In the genomic region with DNA sequence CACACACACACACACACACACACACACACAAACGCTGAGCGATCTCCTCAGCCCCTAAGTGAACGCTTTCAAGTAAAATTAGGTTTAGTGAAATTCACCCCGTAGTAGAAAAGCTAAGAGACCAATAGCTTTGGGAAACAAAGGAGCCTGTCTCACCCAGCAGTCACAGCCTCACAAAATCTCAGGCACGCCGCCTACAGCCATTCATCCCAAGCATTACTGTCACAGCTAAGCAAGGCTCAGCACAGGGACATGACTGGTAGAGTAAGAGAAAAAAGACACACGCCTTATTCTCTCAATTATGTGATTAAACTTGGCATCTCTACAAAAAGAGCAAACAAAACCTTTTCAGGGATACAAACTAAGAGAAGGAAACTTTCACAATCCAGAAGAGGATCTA, we compare ENCODE assay signal across 29 mouse cellular contexts. TPM values are rescaled to one million over a fixed set of nuclear protein-coding genes. Genes with fewer than 3 reads are reported as not detected.
DNase-seq lines count a peak whose midpoint lies in the region; ATAC-seq lines count a peak whose summit lies in the region.
"Had no signal": no experiment of that assay in that cellular context is flagged by ENCODE, and none has a peak within 500 bp of the region (broad histone marks: within the 10 kb centered on the region; RNA-seq: fewer than 3 reads in every experiment).

No protein-coding gene starts in this region.

- no peak for DNase-seq in hindbrain, embryonic 11.5 days (ENCODE audit: low spot score)
- no peak for DNase-seq in midbrain, embryonic 14.5 days
- no peak for DNase-seq in right cerebral cortex, postnatal 14 days
- DNase-seq: adrenal gland, postnatal 25 days; cerebellum, adult 18-20 months; cerebellum, postnatal 10 days; gastrocnemius, postnatal 25 days; heart, adult 18-20 months; heart, postnatal 4 days; kidney, adult 18-20 months; kidney, postnatal 25 days; lung, adult 18-20 months; lung, postnatal 10 days; thymus, adult 2 months; thymus, postnatal 36 days had no signal

- no peak overlapping the region for H3K4me3 ChIP-seq in hindbrain, embryonic 12.5 days
- no peak overlapping the region for H3K4me3 ChIP-seq in hindbrain, embryonic 11.5 days (ENCODE audit: low read depth, low read length)
- no peak overlapping the region for H3K4me3 ChIP-seq in midbrain, embryonic 12.5 days
- no peak overlapping the region for H3K4me3 ChIP-seq in midbrain, embryonic 15.5 days
- no peak overlapping the region for H3K4me3 ChIP-seq in forebrain, embryonic 16.5 days (replicated peaks; ENCODE audit: low read length)
- no peak overlapping the region for H3K4me3 ChIP-seq in midbrain, embryonic 14.5 days (replicated peaks; ENCODE audit: low read depth, low read length)
- H3K4me3 ChIP-seq: embryonic facial prominence, embryonic 13.5 days; erythroblast, embryonic 14.5 days; kidney, embryonic 15.5 days; left cerebral cortex, adult 2 months; limb, embryonic 13.5 days; liver, embryonic 12.5 days; neural tube, embryonic 12.5 days had no signal

- peaks cover 42% of the 10 kb centered on the region for H3K36me3 ChIP-seq in hindbrain, embryonic 12.5 days
- H3K36me3 ChIP-seq in hindbrain, embryonic 11.5 days (ENCODE audit: control insufficient read depth, insufficient read depth, low read length), result 0 out of 2 replicates have a peak, but pooled peaks cover under 1% of the 10 kb centered on the region
- H3K36me3 ChIP-seq in midbrain, embryonic 12.5 days, result peaks cover 45% of the 10 kb centered on the region
- no peaks in the 10 kb centered on the region for H3K36me3 ChIP-seq in midbrain, embryonic 15.5 days (replicated peaks)
- H3K36me3 ChIP-seq in forebrain, embryonic 16.5 days (ENCODE audit: control insufficient read depth, insufficient read depth), result no peaks in the 10 kb centered on the region
- peaks cover 16% of the 10 kb centered on the region for H3K36me3 ChIP-seq in midbrain, embryonic 14.5 days (ENCODE audit: control insufficient read depth, insufficient read depth, low read length)

- H3K27me3 ChIP-seq in hindbrain, embryonic 12.5 days, result no peaks in the 10 kb centered on the region
- no peaks in the 10 kb centered on the region for H3K27me3 ChIP-seq in hindbrain, embryonic 11.5 days (ENCODE audit: control insufficient read depth, insufficient read depth, low read length)
- peaks cover 3% of the 10 kb centered on the region; the same call in 1 of the 2 replicates for H3K27me3 ChIP-seq in midbrain, embryonic 12.5 days
- no peaks in the 10 kb centered on the region for H3K27me3 ChIP-seq in midbrain, embryonic 15.5 days (replicated peaks)
- no peaks in the 10 kb centered on the region for H3K27me3 ChIP-seq in forebrain, embryonic 16.5 days (replicated peaks; ENCODE audit: control insufficient read depth, insufficient read depth, low read length)
- no peaks in the 10 kb centered on the region for H3K27me3 ChIP-seq in midbrain, embryonic 14.5 days (ENCODE audit: control insufficient read depth, insufficient read depth, low read length)
- H3K27me3 ChIP-seq: embryonic facial prominence, embryonic 13.5 days; kidney, embryonic 15.5 days; limb, embryonic 13.5 days; neural tube, embryonic 12.5 days had no signal

- no peak for ATAC-seq in hindbrain, embryonic 12.5 days (ENCODE audit: low FRiP score)
- no peak for ATAC-seq in hindbrain, embryonic 11.5 days (ENCODE audit: low FRiP score)
- peak; percentile 72; the same call in 1 of the 2 replicates for ATAC-seq in midbrain, embryonic 12.5 days (ENCODE audit: low FRiP score, low read depth)
- ATAC-seq in midbrain, embryonic 15.5 days (replicated peaks), result no peak; the same call in 1 of the 2 replicates
- peak; percentile 67; the same call in 1 of the 2 replicates for ATAC-seq in forebrain, embryonic 16.5 days
- no peak for ATAC-seq in midbrain, embryonic 14.5 days (ENCODE audit: low FRiP score, low TSS enrichment)
- ATAC-seq: CD4-positive, CD25-positive, alpha-beta regulatory T cell, adult 4 months; liver, embryonic 12.5 days had no signal

- H3K9ac ChIP-seq in hindbrain, embryonic 12.5 days, result no peak overlapping the region
- no peak overlapping the region for H3K9ac ChIP-seq in hindbrain, embryonic 11.5 days (ENCODE audit: low read depth, low read length)
- H3K9ac ChIP-seq in midbrain, embryonic 12.5 days (replicated peaks), result no peak overlapping the region
- H3K9ac ChIP-seq in midbrain, embryonic 15.5 days, result no peak overlapping the region
- no peak overlapping the region for H3K9ac ChIP-seq in forebrain, embryonic 16.5 days (replicated peaks; ENCODE audit: low read depth, low read length)
- no peak overlapping the region for H3K9ac ChIP-seq in midbrain, embryonic 14.5 days (replicated peaks; ENCODE audit: low read length)
- H3K9ac ChIP-seq: embryonic facial prominence, embryonic 13.5 days; kidney, embryonic 15.5 days; limb, embryonic 13.5 days; liver, embryonic 12.5 days; neural tube, embryonic 12.5 days had no signal

- no peak overlapping the region for H3K4me2 ChIP-seq in hindbrain, embryonic 12.5 days (replicated peaks)
- H3K4me2 ChIP-seq in hindbrain, embryonic 11.5 days (replicated peaks; ENCODE audit: low read depth, low read length), result no peak overlapping the region
- no peak overlapping the region for H3K4me2 ChIP-seq in midbrain, embryonic 12.5 days (replicated peaks)
- no peak overlapping the region for H3K4me2 ChIP-seq in midbrain, embryonic 15.5 days
- no peak overlapping the region for H3K4me2 ChIP-seq in forebrain, embryonic 16.5 days (ENCODE audit: low read length)
- H3K4me2 ChIP-seq in midbrain, embryonic 14.5 days (ENCODE audit: low read length), result no peak overlapping the region
- H3K4me2 ChIP-seq: embryonic facial prominence, embryonic 13.5 days; heart, embryonic 11.5 days; kidney, embryonic 15.5 days; limb, embryonic 13.5 days; liver, embryonic 12.5 days; neural tube, embryonic 12.5 days had no signal

- H3K9me3 ChIP-seq in hindbrain, embryonic 12.5 days (replicated peaks), result no peaks in the 10 kb centered on the region
- no peaks in the 10 kb centered on the region for H3K9me3 ChIP-seq in hindbrain, embryonic 11.5 days (ENCODE audit: control insufficient read depth, low read length)
- H3K9me3 ChIP-seq in midbrain, embryonic 12.5 days, result no peaks in the 10 kb centered on the region
- no peaks in the 10 kb centered on the region for H3K9me3 ChIP-seq in midbrain, embryonic 15.5 days
- H3K9me3 ChIP-seq in forebrain, embryonic 16.5 days (ENCODE audit: control insufficient read depth, low read length), result no peaks in the 10 kb centered on the region
- no peaks in the 10 kb centered on the region for H3K9me3 ChIP-seq in midbrain, embryonic 14.5 days (ENCODE audit: control insufficient read depth, low read length)
- H3K9me3 ChIP-seq: embryonic facial prominence, embryonic 13.5 days; kidney, embryonic 15.5 days; limb, embryonic 13.5 days; liver, embryonic 12.5 days; neural tube, embryonic 12.5 days had no signal

- peak overlapping the region; percentile 44; the same call in 1 of the 2 replicates for H3K27ac ChIP-seq in hindbrain, embryonic 12.5 days
- H3K27ac ChIP-seq in hindbrain, embryonic 11.5 days (ENCODE audit: low read depth, low read length), result no peak overlapping the region
- peak overlapping the region; percentile 70 for H3K27ac ChIP-seq in midbrain, embryonic 12.5 days (replicated peaks)
- no peak overlapping the region for H3K27ac ChIP-seq in midbrain, embryonic 15.5 days
- peak overlapping the region; percentile 5; the same call in 1 of the 2 replicates for H3K27ac ChIP-seq in forebrain, embryonic 16.5 days (ENCODE audit: low read length)
- H3K27ac ChIP-seq in midbrain, embryonic 14.5 days (replicated peaks; ENCODE audit: low read depth, low read length), result peak overlapping the region; percentile 49
- H3K27ac ChIP-seq: embryonic facial prominence, embryonic 13.5 days; kidney, embryonic 15.5 days; left cerebral cortex, adult 2 months; limb, embryonic 13.5 days; liver, embryonic 12.5 days; macrophage; neural tube, embryonic 12.5 days had no signal

- 0 out of 2 replicates have a peak, but pooled peaks cover under 1% of the 10 kb centered on the region for H3K4me1 ChIP-seq in hindbrain, embryonic 12.5 days
- no peaks in the 10 kb centered on the region for H3K4me1 ChIP-seq in hindbrain, embryonic 11.5 days (replicated peaks; ENCODE audit: control insufficient read depth, insufficient read depth, low read length)
- H3K4me1 ChIP-seq in midbrain, embryonic 12.5 days, result peaks cover 4% of the 10 kb centered on the region; the same call in 1 of the 2 replicates
- H3K4me1 ChIP-seq in midbrain, embryonic 15.5 days, result no peaks in the 10 kb centered on the region; the same call in 1 of the 2 replicates
- H3K4me1 ChIP-seq in forebrain, embryonic 16.5 days (replicated peaks; ENCODE audit: control insufficient read depth, insufficient read depth, low read length), result 0 out of 2 replicates have a peak, but pooled peaks cover 2% of the 10 kb centered on the region
- H3K4me1 ChIP-seq in midbrain, embryonic 14.5 days (ENCODE audit: control insufficient read depth, insufficient read depth, low read length), result no peaks in the 10 kb centered on the region
- H3K4me1 ChIP-seq: embryonic facial prominence, embryonic 13.5 days; kidney, embryonic 15.5 days; limb, embryonic 13.5 days; liver, embryonic 12.5 days; neural tube, embryonic 12.5 days had no signal

- WGBS in hindbrain, embryonic 12.5 days, result 72% methylated on average over 7 of the region's 7 CpGs
- 69% methylated on average over 7 of the region's 7 CpGs for WGBS in hindbrain, embryonic 11.5 days
- 58% methylated on average over 7 of the region's 7 CpGs for WGBS in midbrain, embryonic 12.5 days
- 44% methylated on average over 7 of the region's 7 CpGs for WGBS in midbrain, embryonic 15.5 days
- 26% methylated on average over 7 of the region's 7 CpGs for WGBS in forebrain, embryonic 16.5 days
- WGBS in midbrain, embryonic 14.5 days, result 22% methylated on average over 7 of the region's 7 CpGs

RNA-seq across cellular contexts. Expression of gene Podxl2, which starts 6.5 kb away (rescaled TPM):
- polyA plus RNA-seq in hindbrain, embryonic 12.5 days (2016; fragmentation: Nextera tagmentation; extraction: Ambion mirVana), result 386 and 391 TPM in 2 replicates
- polyA plus RNA-seq in hindbrain, embryonic 11.5 days (2014; fragmentation: Nextera tagmentation; extraction: Ambion mirVana), result 151 and 156 TPM in 2 replicates
- polyA plus RNA-seq in midbrain, embryonic 12.5 days (2016; fragmentation: Nextera tagmentation; extraction: Ambion mirVana), result 305 and 314 TPM in 2 replicates
- polyA plus RNA-seq in midbrain, embryonic 15.5 days (2015; fragmentation: Nextera tagmentation; extraction: Ambion mirVana), result 697 and 723 TPM in 2 replicates
- polyA plus RNA-seq in forebrain, embryonic 16.5 days (2015; fragmentation: Nextera tagmentation; extraction: Ambion mirVana), result 592 and 647 TPM in 2 replicates
- 525 and 630 TPM in 2 replicates for polyA plus RNA-seq in midbrain, embryonic 14.5 days (2014; fragmentation: Nextera tagmentation; extraction: Ambion mirVana)

RNA-seq across cellular contexts. Expression of gene Mcm2, which starts 17.2 kb away (rescaled TPM):
- polyA plus RNA-seq in hindbrain, embryonic 12.5 days (2016; fragmentation: Nextera tagmentation; extraction: Ambion mirVana), result 119 and 130 TPM in 2 replicates
- 146 and 191 TPM in 2 replicates for polyA plus RNA-seq in hindbrain, embryonic 11.5 days (2014; fragmentation: Nextera tagmentation; extraction: Ambion mirVana)
- polyA plus RNA-seq in midbrain, embryonic 12.5 days (2016; fragmentation: Nextera tagmentation; extraction: Ambion mirVana), result 157 and 158 TPM in 2 replicates
- polyA plus RNA-seq in midbrain, embryonic 15.5 days (2015; fragmentation: Nextera tagmentation; extraction: Ambion mirVana), result 24.7 and 28.8 TPM in 2 replicates
- polyA plus RNA-seq in forebrain, embryonic 16.5 days (2015; fragmentation: Nextera tagmentation; extraction: Ambion mirVana), result 60.2 and 64.6 TPM in 2 replicates
- 22.2 and 39.0 TPM in 2 replicates for polyA plus RNA-seq in midbrain, embryonic 14.5 days (2014; fragmentation: Nextera tagmentation; extraction: Ambion mirVana)

RNA-seq across cellular contexts. Expression of gene Tpra1, which starts 20.7 kb away (rescaled TPM):
- polyA plus RNA-seq in hindbrain, embryonic 12.5 days (2016; fragmentation: Nextera tagmentation; extraction: Ambion mirVana), result 67.3 and 76.0 TPM in 2 replicates
- 40.1 and 45.4 TPM in 2 replicates for polyA plus RNA-seq in hindbrain, embryonic 11.5 days (2014; fragmentation: Nextera tagmentation; extraction: Ambion mirVana)
- 53.6 and 61.7 TPM in 2 replicates for polyA plus RNA-seq in midbrain, embryonic 12.5 days (2016; fragmentation: Nextera tagmentation; extraction: Ambion mirVana)
- 102 and 103 TPM in 2 replicates for polyA plus RNA-seq in midbrain, embryonic 15.5 days (2015; fragmentation: Nextera tagmentation; extraction: Ambion mirVana)
- 56.9 and 70.0 TPM in 2 replicates for polyA plus RNA-seq in forebrain, embryonic 16.5 days (2015; fragmentation: Nextera tagmentation; extraction: Ambion mirVana)
- polyA plus RNA-seq in midbrain, embryonic 14.5 days (2014; fragmentation: Nextera tagmentation; extraction: Ambion mirVana), result 50.0 and 77.0 TPM in 2 replicates

RNA-seq across cellular contexts. Expression of gene Abtb1, which starts 39.5 kb away (rescaled TPM):
- polyA plus RNA-seq in hindbrain, embryonic 12.5 days (2016; fragmentation: Nextera tagmentation; extraction: Ambion mirVana), result 32.1 and 36.1 TPM in 2 replicates
- 16.1 and 18.4 TPM in 2 replicates for polyA plus RNA-seq in hindbrain, embryonic 11.5 days (2014; fragmentation: Nextera tagmentation; extraction: Ambion mirVana)
- 27.7 and 30.0 TPM in 2 replicates for polyA plus RNA-seq in midbrain, embryonic 12.5 days (2016; fragmentation: Nextera tagmentation; extraction: Ambion mirVana)
- 40.4 and 42.5 TPM in 2 replicates for polyA plus RNA-seq in midbrain, embryonic 15.5 days (2015; fragmentation: Nextera tagmentation; extraction: Ambion mirVana)
- polyA plus RNA-seq in forebrain, embryonic 16.5 days (2015; fragmentation: Nextera tagmentation; extraction: Ambion mirVana), result 44.7 and 47.0 TPM in 2 replicates
- polyA plus RNA-seq in midbrain, embryonic 14.5 days (2014; fragmentation: Nextera tagmentation; extraction: Ambion mirVana), result 30.1 and 41.7 TPM in 2 replicates

Comparison
In these comparisons a context has a peak if more than half of its experiments do, and no peak if none do; other contexts are left out.
1. ATAC-seq: peak in midbrain, embryonic 12.5 days (single experiment) and forebrain, embryonic 16.5 days (single experiment); none in hindbrain, embryonic 12.5 days (single experiment), hindbrain, embryonic 11.5 days (single experiment), midbrain, embryonic 15.5 days (single experiment) and midbrain, embryonic 14.5 days (single experiment).
2. H3K27ac ChIP-seq: peak in hindbrain, embryonic 12.5 days (single experiment), midbrain, embryonic 12.5 days (single experiment), forebrain, embryonic 16.5 days (single experiment) and midbrain, embryonic 14.5 days (single experiment); none in hindbrain, embryonic 11.5 days (single experiment) and midbrain, embryonic 15.5 days (single experiment).